Mouse (Mus musculus) E14TG2a.4 (cell line): Measurements from ENCODE around the gene Stk10.

Source experiments
- H3K27me3 ChIP-seq: 2 replicates; pipeline ENCODE4 v1.6.1; 2014; ENCODE audit warnings: low read length, control low read depth; ENCODE audit not compliant: insufficient read depth
- H3K36me3 ChIP-seq: 2 replicates; pipeline ENCODE4 v1.6.1; 2014; ENCODE audit warnings: low read length, control low read depth; ENCODE audit not compliant: insufficient read depth
- H3K4me1 ChIP-seq: replicated peaks from 2 replicates; pipeline ENCODE4 v1.6.1; 2014; ENCODE audit warnings: low read depth, low read length, control low read depth
- H3K4me3 ChIP-seq: replicated peaks from 2 replicates; pipeline ENCODE4 v1.5.1; 2014; ENCODE audit warnings: mild to moderate bottlenecking, low read length
- H3K9me3 ChIP-seq: 2 replicates; pipeline ENCODE4 v1.6.1; 2014; ENCODE audit warnings: low read length, control low read depth
- CTCF ChIP-seq: conservative IDR thresholded peaks from 2 replicates; pipeline ENCODE4 v1.5.1; 2014; ENCODE audit warnings: low read length
- NANOG ChIP-seq: IDR thresholded peaks from 2 replicates; pipeline ENCODE4 v1.6.1; 2014; ENCODE audit warnings: borderline replicate concordance, low read length, mixed read lengths
- POU5F1 ChIP-seq: IDR thresholded peaks from 2 replicates; pipeline ENCODE4 v1.6.1; 2014; ENCODE audit warnings: low read length, borderline replicate concordance

Stk10 gene

GRCm38 (mm10) chr11:32576760-32577050 is 43.6 kb downstream of the Stk10 start:
- Histone ChIP-seq H3K9me3 (no peaks in the 10 kb centered on the region), H3K27me3 (no peaks in the 10 kb centered on the region), H3K4me3 (no peak overlapping the region), H3K4me1 (peaks cover 18% of the 10 kb centered on the region), H3K36me3 (peaks cover 12% of the 10 kb centered on the region)
- TF ChIP-seq NANOG (no peak), CTCF (no peak), POU5F1 (no peak)

- no peak for TF ChIP-seq CTCF
- TF ChIP-seq NANOG = no peak
- no peak for TF ChIP-seq POU5F1
- Histone ChIP-seq H3K9me3 (no peaks in the 10 kb centered on the region), H3K27me3 (no peaks in the 10 kb centered on the region), H3K4me1 (peaks cover 26% of the 10 kb centered on the region), H3K4me3 (peak overlapping the region; percentile 64), H3K36me3 (peaks cover 6% of the 10 kb centered on the region; the same call in 1 of the 2 replicates)
Measured at GRCm38 (mm10) chr11:32580305-32580947, 47.3 kb downstream of the Stk10 start.

- H3K4me3 ChIP-seq = peak overlapping the region; percentile 64
- TF ChIP-seq CTCF = no peak
- TF ChIP-seq POU5F1 = no peak
- TF ChIP-seq NANOG = no peak
Measured at GRCm38 (mm10) chr11:32581031-32581430, 47.9 kb downstream of the Stk10 start.

GRCm38 (mm10) chr11:32582813-32583212 is 49.7 kb downstream of the Stk10 start:
- Histone ChIP-seq H3K36me3 (peaks cover 1% of the 10 kb centered on the region; the same call in 1 of the 2 replicates), H3K4me1 (peaks cover 43% of the 10 kb centered on the region), H3K4me3 (no peak overlapping the region), H3K27me3 (no peaks in the 10 kb centered on the region), H3K9me3 (no peaks in the 10 kb centered on the region)
- no peak for TF ChIP-seq CTCF
- TF ChIP-seq POU5F1 = no peak
- TF ChIP-seq NANOG = no peak

More at GRCm38 (mm10) chr11:32581031-32581430, 47.9 kb downstream of the Stk10 start:
- H3K27me3 ChIP-seq = no peaks in the 10 kb centered on the region
- H3K9me3 ChIP-seq = no peaks in the 10 kb centered on the region
- H3K4me1 ChIP-seq = peaks cover 32% of the 10 kb centered on the region
- peaks cover 6% of the 10 kb centered on the region; the same call in 1 of the 2 replicates for H3K36me3 ChIP-seq

- Histone ChIP-seq H3K4me3 (no peak overlapping the region), H3K36me3 (peaks cover 17% of the 10 kb centered on the region), H3K9me3 (no peaks in the 10 kb centered on the region), H3K4me1 (peaks cover 58% of the 10 kb centered on the region), H3K27me3 (no peaks in the 10 kb centered on the region)
- TF ChIP-seq POU5F1 (no peak), CTCF (no peak)
Measured at GRCm38 (mm10) chr11:32585996-32586395, 52.9 kb downstream of the Stk10 start.

GRCm38 (mm10) chr11:32587191-32588089 is 54.3 kb downstream of the Stk10 start:
- Histone ChIP-seq H3K4me3 (no peak overlapping the region), H3K27me3 (no peaks in the 10 kb centered on the region), H3K9me3 (no peaks in the 10 kb centered on the region), H3K4me1 (peaks cover 58% of the 10 kb centered on the region), H3K36me3 (peaks cover 17% of the 10 kb centered on the region)
- TF ChIP-seq POU5F1 (no peak), CTCF (no peak), NANOG (no peak)

GRCm38 (mm10) chr11:32588090-32588891 is 55.2 kb downstream of the Stk10 start:
- Histone ChIP-seq H3K4me3 (no peak overlapping the region), H3K27me3 (no peaks in the 10 kb centered on the region)
- TF ChIP-seq NANOG (no peak), CTCF (peak; percentile 100)

GRCm38 (mm10) chr11:32588892-32589172 is 55.7 kb downstream of the Stk10 start:
- no peak for TF ChIP-seq NANOG
- no peak for TF ChIP-seq CTCF
- TF ChIP-seq POU5F1 = no peak
- H3K4me1 ChIP-seq = peaks cover 58% of the 10 kb centered on the region
- no peak overlapping the region for H3K4me3 ChIP-seq
- H3K36me3 ChIP-seq = peaks cover 22% of the 10 kb centered on the region
- H3K9me3 ChIP-seq = no peaks in the 10 kb centered on the region
- H3K27me3 ChIP-seq = no peaks in the 10 kb centered on the region

More at GRCm38 (mm10) chr11:32588090-32588891, 55.2 kb downstream of the Stk10 start:
- Histone ChIP-seq H3K36me3 (peaks cover 21% of the 10 kb centered on the region), H3K9me3 (no peaks in the 10 kb centered on the region), H3K4me1 (peaks cover 58% of the 10 kb centered on the region)
